Mouse (Mus musculus): ENCODE measurements around the gene Galr3. TPM values are rescaled to one million over a fixed set of nuclear protein-coding genes. Genes with fewer than 3 reads are reported as not detected.
"Not testable (repeated sequence)": the region's sequence is repeated elsewhere in the genome, so short reads cannot be mapped to it uniquely, and the experiment has no call there.

Galr3 gene
- total RNA-seq, 2 experiments from 2014 or later = 0.56 TPM; not detected in 1

- no peak for ATAC-seq (replicated peaks; ENCODE audit: low FRiP score, low TSS enrichment, poor library complexity, severe bottlenecking)
Measured at GRCm38 (mm10) chr15:79025687-79026308, 15.9 kb upstream of the Galr3 start.

DNA sequence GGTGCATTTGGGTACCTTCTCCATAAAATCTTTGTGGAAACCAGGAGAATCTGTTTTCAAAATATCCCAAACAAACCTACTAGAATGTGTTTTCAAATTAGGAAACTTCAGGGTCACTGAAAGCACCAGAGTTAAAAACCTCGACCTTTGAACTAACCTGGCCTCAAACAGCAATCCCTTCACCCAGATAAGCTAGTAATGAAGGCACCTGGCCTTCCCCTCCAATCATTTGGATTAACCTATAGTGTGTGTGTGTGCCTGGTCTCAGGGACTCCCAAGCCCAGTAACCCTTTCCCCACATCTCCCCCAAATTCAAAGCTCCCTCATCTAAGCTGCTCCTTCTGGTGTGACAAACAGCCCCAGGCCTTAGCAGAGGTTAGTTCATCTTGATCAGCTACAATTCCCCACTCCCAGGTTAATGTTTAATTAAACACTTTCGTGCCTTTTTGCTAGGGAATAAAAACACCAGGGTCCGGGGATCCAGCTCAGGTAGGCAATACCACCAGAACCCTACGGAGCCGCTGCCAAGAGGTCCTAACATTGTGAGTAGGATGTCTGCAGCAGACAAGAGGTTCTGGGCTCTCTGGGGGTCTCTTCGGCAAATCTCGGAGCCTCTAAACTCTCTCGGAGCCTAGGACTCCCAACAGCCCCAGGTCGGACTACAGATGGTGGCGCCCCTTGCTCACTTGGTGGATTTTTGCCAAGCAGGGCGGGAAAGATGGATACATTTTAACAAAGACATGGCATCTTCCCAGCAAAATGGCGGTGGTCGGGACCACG, 15.0 kb upstream of the Galr3 start:
- no peak for ATAC-seq (replicated peaks; ENCODE audit: low FRiP score, low TSS enrichment, poor library complexity, severe bottlenecking)

GRCm38 (mm10) chr15:79027291-79028205, 14.1 kb upstream of the Galr3 start:
- no peak for ATAC-seq (replicated peaks; ENCODE audit: low FRiP score, low TSS enrichment, poor library complexity, severe bottlenecking)

GRCm38 (mm10) chr15:79028237-79028738, 13.4 kb upstream of the Galr3 start, which contains the start of gene H1f0:
Gene H1f0 (plus strand): TSS chr15:79028450.
- ATAC-seq (replicated peaks; ENCODE audit: low FRiP score, low TSS enrichment, poor library complexity, severe bottlenecking) = peak; percentile 61

DNA sequence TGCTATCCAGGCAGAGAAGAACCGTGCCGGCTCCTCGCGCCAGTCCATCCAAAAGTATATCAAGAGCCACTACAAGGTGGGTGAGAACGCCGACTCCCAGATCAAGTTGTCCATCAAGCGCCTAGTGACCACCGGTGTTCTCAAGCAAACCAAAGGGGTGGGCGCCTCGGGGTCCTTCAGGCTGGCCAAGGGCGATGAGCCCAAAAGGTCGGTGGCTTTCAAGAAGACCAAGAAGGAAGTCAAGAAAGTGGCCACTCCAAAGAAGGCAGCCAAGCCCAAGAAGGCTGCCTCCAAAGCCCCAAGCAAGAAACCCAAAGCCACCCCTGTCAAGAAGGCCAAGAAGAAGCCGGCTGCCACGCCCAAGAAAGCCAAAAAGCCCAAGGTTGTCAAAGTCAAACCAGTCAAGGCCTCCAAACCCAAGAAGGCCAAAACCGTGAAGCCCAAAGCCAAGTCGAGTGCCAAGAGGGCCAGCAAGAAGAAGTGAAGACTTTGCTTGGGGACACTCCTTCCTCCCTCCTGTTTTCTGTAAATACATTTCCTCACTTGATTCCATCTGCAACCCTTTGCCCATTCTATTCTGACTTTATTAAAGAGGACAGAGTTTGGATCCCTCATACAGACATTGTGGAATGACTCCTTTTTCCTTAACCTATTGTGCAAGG, 12.7 kb upstream of the Galr3 start:
- ATAC-seq (replicated peaks; ENCODE audit: low FRiP score, low TSS enrichment, poor library complexity, severe bottlenecking) = no peak

- ATAC-seq (replicated peaks; ENCODE audit: low FRiP score, low TSS enrichment, poor library complexity, severe bottlenecking) = no peak
Measured at GRCm38 (mm10) chr15:79029519-79030241, 12.0 kb upstream of the Galr3 start.

DNA sequence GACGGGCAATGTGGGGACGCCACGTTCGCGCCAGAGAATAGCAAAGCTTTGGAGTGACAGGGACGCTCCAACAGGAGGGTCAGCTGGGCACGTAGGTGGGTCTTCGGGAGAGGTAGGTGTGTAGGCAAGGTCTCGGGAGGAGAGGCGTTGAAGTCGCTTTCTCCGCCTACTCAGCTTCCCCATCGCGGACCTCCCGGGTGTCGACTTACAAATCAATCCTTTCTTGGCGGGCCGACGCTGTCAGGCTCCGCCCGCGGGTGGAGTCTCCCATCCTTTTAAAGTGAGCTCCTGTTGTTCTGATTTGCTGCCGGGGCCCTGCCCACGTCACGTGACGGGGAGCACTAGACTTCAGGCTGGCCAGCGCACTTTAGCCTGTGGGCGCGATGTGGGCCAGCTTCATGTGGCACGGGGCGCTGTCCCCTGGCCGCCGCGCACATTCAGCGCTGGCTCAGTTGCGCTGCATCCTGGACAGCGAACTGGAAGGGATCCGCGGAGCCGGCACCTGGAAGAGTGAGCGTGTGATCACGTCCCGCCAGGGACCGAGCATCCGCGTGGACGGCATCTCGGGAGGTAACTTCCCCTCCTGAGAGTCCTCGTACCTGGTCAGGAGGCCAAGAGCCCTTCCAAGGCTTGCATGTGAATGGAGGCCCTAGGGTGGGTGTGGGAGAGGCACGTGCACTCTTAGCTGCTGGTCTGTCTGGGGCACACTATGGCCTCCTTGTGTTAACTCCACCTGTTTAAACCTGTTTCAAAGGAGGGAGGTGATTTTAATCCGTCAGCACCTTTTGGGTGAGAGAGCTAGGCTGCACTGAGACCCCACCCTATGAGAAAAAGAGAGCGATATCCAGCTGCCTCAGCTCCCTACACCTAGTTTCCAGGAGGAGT, 10.9 kb upstream of the Galr3 start:
- ATAC-seq (replicated peaks; ENCODE audit: low FRiP score, low TSS enrichment, poor library complexity, severe bottlenecking) = peak; percentile 64

DNA sequence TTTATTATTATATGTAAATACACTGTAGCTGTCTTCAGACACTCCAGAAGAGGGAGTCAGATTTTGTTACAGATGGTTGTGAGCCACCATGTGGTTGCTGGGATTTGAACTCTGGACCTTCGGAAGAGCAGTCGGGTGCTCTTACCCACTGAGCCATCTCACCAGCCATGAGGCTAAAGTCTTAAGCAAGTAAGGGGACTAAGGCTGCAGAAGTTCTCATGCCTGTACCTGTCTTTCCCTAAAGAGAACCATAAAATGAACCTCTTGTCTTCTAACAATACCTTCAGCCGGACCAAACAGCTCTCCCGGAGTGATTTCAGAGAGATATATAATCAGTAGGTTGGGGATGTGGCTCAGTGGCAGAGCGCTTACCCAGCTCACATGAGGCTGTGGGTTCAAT, 9.8 kb upstream of the Galr3 start:
- not testable (repeated sequence) for ATAC-seq (replicated peaks; ENCODE audit: low FRiP score, low TSS enrichment, poor library complexity, severe bottlenecking)

GRCm38 (mm10) chr15:79037913-79038328, 3.8 kb upstream of the Galr3 start:
- peak; percentile 67 for ATAC-seq (replicated peaks; ENCODE audit: low FRiP score, low TSS enrichment, poor library complexity, severe bottlenecking)

- ATAC-seq (replicated peaks; ENCODE audit: low FRiP score, low TSS enrichment, poor library complexity, severe bottlenecking) = no peak
Measured at GRCm38 (mm10) chr15:79038331-79038730, 3.4 kb upstream of the Galr3 start.

- peak; percentile 90 for ATAC-seq (replicated peaks; ENCODE audit: low FRiP score, low TSS enrichment, poor library complexity, severe bottlenecking)
Measured at GRCm38 (mm10) chr15:79038853-79039252, 2.8 kb upstream of the Galr3 start.

GRCm38 (mm10) chr15:79040501-79041416, 926 bp upstream of the Galr3 start:
- ATAC-seq (replicated peaks; ENCODE audit: low FRiP score, low TSS enrichment, poor library complexity, severe bottlenecking) = no peak

GRCm38 (mm10) chr15:79042721-79043491, 1.2 kb downstream of the Galr3 start:
- no peak for ATAC-seq (replicated peaks; ENCODE audit: low FRiP score, low TSS enrichment, poor library complexity, severe bottlenecking)

DNA sequence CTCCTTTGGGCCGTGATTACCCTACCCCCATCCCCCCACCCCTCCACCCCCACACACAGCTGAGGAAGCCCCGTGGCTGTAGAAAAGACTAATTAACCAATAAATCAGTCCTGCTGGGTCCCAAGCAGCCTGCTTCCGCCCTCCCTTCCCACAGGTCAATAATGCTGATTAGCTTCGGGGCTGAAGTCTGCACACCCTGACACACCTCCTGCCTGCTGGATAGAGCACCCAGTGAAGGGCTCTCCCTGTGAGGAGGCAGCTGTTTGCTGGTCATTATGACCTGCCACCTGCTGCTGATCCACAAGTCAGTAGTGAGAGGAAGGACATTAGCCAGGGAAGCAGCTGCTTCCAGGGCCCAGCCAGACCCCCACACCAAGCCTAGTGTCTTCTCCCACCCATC, 3.2 kb downstream of the Galr3 start:
- ATAC-seq (replicated peaks; ENCODE audit: low FRiP score, low TSS enrichment, poor library complexity, severe bottlenecking) = no peak

- no peak for ATAC-seq (replicated peaks; ENCODE audit: low FRiP score, low TSS enrichment, poor library complexity, severe bottlenecking)
Measured at GRCm38 (mm10) chr15:79048186-79048585, 6.5 kb downstream of the Galr3 start.

Data from megakaryocyte-erythroid progenitor cell, adult 5-6 weeks (primary cell).